Mouse (Mus musculus) ES-CJ7 (cell line): ENCODE results near the gene March9.
A peak's percentile ranks its signal among the peaks of the same experiment; 100 is the strongest.
"Not testable (repeated sequence)": the region's sequence is repeated elsewhere in the genome, so short reads cannot be mapped to it uniquely, and the experiment has no call there.

Experiments
- DNase-seq: peaks from one replicate; pipeline ENCODE4 v3.0.0; 2011; ENCODE audit warnings: low read depth, low spot score

The March9 gene

DNA sequence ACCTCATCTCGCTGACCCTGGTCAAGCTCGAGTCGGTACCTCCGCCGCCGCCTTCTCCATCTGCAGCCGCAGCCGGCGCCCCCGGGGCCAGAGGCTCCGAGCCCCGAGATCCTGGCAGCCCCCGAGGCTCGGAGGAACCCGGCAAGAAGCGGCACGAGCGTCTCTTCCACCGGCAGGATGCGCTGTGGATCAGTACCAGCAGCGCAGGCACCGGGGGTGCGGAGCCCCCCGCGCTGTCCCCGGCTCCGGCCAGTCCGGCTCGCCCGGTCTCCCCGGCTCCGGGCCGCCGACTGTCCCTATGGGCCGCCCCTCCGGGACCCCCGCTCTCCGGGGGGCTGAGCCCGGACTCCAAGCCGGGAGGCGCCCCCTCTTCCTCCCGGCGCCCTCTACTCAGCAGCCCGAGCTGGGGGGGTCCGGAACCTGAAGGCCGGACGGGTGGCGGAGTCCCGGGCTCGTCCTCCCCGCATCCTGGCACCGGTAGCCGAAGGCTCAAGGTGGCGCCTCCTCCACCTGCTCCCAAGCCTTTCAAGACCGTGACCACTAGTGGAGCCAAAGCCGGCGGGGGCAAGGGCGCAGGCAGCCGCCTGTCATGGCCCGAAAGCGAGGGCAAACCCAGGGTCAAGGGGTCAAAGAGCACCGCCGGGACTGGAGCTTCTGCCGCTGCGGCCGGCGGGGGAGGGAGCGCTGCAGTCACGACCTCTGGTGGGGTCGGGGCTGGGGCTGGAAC lies 19.8 kb upstream of the March9 start:
- no peak for DNase-seq

DNA sequence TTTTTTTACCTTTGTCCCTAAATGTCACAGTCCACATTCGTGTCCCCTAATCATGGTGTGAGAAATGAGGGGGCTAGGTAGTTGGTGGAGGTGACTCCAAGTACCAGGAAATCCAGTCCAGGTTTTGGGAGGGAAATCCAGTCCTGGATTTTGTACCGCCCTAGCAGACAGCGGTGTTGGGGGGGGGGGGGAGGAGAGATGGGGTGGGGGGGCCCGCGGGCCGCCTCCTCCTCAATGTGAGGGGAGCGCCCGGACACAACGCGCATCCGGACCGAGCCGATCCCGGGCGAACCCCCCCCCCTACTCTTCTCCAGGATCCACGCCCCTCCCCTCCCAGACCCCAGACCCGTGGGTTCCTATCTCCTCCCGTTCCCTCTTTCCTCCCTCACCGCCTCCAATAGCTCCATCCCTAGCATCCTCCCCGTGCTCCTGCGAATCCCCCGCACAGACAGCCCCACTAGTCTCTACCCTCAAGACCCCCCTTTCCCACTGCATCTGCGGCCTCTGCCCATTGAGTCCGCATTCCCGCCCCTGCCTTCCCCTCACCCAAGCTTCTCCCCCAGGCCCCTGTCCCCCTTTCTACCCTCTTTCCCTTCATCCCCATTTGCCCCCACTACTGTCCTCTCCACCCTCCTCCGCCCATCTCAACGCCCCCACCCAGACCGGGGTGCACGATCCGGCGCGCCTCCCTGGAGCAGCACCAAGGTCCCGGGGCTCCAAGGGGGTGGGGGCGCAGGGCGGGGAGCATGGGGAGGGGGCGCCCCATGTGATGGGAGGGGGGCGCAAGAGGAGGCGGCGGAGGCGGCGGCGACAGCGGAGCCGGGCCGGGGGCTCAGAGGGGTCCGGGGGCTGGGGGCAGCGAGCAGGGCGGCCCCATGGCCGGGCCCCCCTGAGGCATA lies 18.9 kb upstream of the March9 start:
- DNase-seq, result peak; percentile 56

DNA sequence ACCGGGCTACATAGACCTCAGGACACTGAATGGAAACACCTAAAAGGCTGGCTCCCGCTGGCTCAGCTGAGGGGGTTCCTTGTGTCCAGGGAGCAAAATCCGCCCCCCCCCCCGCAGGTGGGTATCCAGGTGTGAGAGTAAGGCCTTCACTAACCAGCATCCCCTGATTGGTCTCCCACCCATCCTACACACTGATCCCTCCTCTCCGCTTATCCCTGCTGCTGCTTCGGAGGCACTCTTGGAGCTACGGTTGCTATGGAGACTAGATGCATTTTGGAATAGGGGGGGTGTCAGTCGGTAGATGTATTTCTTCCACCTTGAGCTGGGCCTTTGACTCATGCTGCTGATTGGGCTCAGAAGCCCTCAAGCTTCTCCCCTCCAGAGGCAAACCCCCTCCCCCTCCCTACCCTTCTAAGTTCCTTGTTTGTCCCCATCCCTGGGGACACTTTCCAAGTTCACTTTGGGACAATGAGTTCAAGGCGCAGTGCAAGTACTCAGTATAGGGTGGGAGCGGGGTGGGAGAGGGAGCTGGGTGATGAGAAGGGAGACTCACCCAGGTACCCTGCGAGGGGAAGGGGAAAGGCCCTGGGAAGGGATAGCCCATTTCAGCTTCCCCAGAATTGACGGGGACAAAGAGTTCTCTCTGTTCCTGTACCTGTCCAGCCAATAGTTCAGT lies 18.2 kb upstream of the March9 start:
- DNase-seq, result peak; percentile 48

DNA sequence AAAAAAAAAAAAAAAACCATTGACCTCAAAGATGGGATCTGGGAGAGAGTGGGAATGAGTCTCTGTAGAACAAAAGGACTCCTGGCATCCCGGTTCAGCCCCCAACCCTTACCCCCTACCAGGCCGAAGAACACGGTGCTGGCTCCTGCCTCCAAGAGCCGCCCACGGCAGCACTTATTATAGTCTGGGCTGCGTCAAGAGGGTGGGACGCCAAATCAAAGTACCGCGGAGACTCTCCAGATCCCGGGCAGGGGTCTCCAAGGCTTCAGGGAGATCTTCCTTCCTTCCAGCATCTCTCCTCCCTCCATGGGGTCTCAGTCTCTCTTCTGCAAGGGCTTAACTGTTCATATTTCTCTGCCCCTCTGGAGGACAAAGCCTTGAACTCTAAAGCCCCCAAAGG lies 17.5 kb upstream of the March9 start:
- DNase-seq, result no peak

DNA sequence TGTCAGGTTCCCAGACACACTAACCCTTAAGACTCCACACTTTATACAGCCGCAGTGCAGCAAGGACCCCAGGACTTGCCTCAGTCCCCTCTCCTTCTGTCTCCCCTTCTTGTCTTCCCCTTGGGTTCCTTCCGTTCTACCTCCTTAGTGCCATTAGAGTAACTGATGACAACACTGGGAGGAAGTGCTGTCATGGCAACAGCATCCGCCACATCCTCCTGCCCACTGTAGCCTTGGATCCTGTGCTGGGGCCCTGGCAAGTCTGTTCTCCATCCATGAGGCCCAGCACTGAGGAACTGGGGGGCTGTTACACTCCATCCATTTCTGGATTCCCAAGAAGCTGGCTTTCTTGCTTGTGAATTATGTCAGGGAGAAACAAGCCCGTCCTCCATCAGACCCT lies 16.1 kb upstream of the March9 start:
- DNase-seq, result no peak

DNA sequence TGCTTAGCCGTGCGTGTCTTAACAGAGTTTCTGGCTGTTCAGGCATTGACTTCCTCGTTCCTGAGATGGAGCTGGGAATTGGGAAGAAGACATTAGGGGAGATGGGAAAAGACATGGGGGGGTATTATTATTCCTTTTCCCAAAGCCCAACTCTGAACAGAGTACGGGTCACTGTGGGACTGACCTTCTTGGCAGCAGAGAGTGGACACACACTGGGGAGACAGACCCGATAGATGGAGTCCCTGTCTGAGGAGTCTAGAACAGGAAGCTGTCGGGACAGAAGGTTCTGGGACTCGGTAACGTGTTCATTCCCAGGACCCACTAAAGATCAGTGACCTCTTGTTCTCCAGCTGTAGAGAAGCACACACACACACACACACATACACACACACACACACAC lies 15.7 kb upstream of the March9 start:
- DNase-seq, result no peak

DNA sequence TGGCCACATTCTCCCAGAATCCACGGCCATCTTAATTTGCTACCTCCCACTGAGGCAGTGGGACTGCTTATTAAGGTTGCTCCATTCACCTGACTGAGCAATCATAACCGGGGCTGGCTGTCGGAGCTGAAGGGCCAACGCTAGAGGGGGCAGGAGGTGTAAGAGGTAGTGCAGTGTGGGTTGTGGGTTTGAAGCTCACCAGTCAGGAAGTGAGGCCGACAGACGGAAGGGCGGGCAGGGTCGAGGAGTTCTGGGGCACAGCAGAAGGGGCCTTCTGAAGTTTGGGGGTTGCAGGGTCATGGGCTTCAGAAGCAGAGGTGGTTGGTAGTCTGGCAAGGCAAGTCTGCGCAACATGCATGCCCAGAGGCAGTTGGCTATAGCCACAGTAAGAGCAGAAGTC lies 15.1 kb upstream of the March9 start, which contains the start of gene Agap2:
Gene Agap2 (plus strand): TSS at position 205 of the 400 bp plus-strand sequence.
- DNase-seq, result peak; percentile 52

DNA sequence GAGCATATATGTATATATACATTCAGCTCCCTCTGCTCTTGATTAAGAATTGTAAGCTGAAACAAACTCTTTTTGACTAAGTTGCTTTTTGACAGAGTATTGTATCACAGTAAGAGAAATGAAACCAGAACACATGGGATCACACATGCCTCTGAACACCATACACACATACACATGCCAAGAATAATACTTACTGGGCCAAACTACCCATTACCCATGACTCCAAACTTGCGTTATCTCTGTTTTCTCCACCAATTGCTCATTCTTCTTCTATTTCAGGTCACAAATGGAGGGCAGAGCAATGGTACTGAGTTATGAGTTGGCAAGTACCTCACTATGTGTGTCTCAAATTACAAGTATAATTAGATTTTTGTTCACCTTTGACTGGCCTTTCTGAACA lies 14.0 kb upstream of the March9 start:
- no peak for DNase-seq

DNA sequence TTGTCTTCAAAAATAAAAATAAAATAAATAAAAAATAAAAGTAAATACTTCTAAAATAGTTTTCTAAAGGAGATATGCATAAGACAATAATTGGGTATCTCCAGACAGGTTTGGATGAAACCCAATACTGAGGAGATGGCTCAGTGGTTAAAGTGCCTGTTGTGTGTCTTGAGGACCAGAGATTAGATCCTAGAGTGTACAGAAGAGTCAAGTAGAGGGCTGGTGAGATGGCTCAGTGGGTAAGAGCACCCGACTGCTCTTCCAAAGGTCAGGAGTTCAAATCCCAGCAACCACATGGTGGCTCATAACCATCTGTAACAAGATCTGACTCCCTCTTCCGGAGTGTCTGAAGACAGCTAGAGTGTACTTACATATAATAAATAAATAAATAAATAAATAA lies 13.0 kb upstream of the March9 start:
- not testable (repeated sequence) for DNase-seq

DNA sequence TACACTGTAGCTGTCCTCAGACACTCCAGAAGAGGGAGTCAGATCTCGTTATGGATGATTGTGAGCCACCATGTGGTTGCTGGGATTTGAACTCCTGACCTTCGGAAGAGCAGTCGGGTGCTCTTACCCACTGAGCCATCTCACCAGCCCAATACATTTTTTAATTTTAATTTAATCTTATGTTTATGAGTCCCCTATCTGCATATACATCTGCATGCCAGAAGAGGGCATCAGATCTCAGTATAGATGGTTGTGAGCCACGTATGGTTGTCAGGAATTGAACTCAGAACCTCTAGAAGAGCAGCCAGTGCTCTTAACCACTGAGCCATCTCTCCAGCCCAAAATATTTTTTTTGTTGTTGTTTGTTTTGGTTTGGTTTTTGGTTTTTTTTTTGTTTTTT lies 12.3 kb upstream of the March9 start:
- not testable (repeated sequence) for DNase-seq

DNA sequence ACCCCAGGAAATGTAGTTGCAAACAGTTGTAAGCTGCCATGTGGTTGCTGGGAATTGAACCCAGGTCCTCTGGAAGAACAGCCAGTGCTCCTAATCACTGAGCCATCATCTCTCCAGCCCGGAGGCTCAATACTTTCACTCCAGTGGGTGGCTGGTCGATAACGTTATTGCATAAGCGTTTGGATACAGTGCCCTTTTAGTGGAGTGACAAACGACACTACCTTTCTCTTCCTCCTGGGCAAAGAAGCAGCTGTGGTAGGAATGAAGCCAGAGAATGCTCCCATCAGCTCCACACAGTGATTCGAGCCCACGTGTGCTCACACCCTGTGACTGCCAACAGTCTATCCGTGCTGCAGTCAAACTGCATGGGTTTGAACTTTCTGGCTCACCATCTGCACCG lies 11.2 kb upstream of the March9 start:
- no peak for DNase-seq

DNA sequence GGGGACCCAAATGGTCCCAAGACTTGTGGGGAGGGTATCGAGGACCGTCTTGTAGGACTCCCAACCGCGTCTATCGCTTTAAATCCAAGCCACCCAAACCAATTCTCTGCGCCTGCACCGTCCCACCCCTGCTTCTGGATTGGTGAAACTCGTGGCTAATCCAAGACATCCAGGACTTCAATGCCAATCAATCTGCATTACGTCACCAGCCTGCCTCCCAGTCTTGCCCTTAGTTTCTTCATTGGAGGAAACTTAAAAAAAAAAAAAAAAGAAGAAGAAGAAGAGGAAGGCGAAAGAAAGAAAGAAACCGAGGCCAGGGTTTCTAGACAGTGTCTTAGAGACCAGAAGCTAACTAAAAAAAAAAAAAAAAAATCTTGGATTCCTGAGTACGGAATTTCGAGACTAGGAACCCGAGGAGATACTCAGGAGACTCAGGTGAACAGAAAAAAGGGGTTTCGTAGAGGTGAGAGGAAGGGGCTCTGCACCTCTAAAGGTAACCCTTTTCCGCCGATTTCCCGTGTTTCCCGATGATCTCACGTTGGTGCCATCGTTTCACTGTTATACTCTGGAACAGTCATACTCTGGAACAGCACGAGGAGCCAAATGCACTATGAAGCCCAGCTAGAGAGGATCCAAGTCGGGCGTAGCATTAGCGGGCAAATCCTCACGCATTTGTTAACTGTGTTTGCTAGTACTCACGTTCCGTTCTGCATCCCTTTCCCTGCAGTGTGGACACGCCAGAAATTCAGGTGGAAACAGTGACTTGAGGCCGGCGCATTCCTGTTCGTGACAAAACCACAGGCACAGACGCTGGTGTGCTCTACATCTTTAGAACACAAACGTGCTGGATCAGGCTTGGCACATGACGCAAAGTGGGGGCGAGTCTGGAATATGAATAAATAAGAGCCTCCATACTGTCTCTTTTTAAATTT lies 10.5 kb upstream of the March9 start, which contains the start of gene Tspan31:
Gene Tspan31 (minus strand): TSS at position 75 of the 932 bp plus-strand sequence.
- peak; percentile 98 for DNase-seq

DNA sequence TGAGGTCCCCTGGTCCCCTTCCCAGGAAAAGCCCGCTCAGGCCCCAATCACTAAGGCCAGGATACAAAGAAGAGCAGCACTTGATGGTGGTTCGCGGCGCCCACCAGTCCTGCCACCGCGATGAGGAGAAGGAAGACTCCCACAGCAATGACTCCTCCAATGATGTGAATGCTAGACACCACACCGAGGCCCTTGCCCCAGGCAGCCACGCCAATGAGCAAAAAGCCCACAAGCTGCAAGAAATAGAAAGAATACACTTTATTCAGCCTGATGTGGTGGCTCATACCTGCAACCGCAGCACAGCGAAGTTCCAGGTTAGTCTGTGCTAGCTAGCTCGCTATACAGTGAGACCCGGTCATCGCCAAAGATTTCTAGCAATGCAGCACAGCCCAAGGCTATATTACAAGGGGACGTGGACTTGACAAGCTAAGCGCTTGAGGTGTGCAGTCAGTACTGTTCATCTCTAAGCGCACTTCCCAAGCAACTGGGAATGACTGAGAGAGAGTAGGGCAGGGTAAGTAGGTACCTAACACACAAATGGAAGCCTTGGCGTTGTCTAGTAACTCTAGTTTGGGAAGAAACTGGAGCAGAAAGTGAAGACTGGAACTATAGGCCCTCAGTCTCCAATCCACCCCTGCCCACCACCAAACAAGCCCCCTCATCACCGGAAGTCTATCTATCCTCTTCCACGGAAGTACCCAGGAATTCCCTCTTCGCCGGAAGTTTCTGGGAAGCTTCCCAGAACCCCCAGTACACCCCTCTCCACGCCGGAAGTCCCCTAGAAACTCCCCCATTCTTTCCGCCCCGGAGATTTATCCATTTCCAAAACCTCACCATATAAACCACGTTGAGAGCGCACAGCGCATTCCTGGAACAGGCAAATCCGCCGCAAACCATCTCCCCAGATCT lies 9.6 kb upstream of the March9 start:
- DNase-seq, result peak; percentile 75

DNA sequence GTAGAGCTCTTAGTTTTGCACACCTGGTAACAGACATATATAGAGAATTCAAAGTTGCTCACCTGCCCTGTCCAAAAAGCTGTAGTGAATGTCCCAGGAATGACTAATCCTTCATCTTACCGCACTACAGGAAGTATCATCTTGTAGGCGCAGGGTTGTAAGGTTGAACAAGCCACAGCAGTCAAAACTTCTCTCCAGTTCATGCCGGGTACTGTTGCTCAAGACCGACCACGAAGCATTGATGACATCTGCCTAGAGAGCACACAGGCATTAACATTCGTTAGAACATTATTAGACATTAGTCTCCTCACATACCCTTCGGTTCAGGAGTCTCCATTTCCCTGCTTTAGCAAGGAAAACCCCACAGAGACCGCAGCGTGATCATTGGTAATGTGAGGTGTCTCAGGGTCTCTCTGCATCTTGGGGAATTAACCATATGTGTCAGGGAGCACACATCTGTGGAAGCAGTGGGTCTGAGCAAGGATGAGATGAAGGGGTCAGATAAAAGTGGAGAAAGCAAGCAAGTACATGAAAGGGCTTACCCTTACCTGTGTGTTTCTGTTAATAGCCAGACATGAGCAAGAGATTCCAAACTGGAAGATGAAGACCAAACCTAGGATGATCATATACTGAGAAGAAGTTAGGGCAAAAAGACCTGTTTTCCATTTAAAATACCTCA lies 8.5 kb upstream of the March9 start:
- no peak for DNase-seq

DNA sequence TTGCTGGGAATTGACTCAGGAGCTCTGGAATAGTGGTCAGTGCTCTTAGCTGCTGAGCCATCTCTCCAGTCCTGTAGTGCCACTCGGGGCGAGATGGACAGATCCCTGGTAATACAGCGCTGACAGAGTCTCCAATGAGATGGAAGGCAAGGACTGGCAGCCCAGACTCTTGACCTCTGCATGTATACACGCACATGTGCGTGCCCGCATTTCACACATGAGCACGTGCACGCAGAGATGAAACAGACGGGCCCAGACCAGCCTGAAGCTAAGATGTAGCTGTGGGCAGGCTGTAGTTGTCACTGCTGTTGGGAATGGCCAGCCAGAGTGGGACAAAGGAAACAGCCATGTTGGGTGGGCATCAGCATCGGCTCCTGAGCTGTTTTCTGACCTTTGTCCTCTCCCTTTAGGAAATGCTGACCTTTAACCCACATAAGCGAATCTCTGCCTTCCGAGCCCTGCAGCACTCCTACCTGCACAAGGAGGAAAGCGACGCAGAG lies 6.6 kb upstream of the March9 start:
- no peak for DNase-seq

DNA sequence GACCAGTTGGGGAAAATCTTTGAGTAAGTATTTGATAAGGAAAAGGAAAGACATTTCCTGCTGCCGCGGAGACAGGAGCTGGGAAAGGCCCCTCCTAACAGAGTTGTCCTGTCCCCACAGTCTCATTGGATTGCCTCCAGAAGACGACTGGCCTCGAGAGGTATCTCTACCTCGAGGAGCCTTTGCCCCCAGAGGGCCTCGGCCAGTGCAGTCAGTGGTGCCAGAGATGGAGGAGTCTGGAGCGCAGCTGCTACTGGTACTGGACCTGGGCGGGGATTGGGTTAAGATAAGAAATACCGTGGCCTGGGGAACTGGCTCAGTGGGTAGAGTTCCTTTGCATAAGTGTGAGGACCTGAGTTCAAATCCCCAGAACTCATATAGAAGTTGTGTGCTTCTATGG lies 6.0 kb upstream of the March9 start:
- no peak for DNase-seq

DNA sequence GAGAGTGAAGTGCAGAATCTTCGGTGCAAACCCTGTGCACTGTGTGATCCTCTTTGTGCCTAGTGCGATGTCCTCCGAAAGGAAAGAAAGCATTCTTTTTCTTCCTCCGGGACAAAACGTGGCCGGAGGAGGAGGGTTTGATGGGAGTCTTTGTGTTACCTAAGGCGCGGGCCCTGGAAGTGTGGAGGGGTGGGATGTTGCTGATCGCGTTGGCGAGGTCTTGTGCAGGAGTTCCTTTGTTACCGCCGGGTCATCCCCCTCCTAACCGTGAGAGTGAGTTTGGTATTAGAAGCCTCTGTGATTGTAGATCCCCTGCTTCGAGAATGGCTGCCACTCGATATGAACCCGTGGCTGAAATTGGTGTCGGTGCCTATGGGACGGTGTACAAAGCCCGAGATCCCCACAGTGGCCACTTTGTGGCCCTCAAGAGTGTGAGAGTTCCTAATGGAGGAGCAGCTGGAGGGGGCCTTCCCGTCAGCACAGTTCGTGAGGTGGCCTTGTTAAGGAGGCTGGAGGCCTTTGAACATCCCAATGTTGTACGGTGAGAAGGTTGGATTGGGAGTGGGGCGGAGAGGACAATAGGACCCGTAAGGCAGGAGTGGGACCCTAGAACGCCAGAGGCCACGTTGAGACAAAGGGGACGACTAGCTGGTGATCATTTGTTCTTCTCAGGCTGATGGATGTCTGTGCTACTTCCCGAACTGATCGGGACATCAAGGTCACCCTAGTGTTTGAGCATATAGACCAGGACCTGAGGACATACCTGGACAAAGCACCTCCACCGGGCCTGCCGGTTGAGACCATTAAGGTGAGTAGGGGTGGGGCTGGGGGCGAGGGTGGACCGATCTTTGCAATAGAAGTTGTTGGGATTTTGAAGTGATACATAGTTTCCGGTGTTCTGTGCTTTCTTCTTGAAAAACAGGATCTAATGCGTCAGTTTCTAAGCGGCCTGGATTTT lies 4.2 kb upstream of the March9 start:
- no peak for DNase-seq

DNA sequence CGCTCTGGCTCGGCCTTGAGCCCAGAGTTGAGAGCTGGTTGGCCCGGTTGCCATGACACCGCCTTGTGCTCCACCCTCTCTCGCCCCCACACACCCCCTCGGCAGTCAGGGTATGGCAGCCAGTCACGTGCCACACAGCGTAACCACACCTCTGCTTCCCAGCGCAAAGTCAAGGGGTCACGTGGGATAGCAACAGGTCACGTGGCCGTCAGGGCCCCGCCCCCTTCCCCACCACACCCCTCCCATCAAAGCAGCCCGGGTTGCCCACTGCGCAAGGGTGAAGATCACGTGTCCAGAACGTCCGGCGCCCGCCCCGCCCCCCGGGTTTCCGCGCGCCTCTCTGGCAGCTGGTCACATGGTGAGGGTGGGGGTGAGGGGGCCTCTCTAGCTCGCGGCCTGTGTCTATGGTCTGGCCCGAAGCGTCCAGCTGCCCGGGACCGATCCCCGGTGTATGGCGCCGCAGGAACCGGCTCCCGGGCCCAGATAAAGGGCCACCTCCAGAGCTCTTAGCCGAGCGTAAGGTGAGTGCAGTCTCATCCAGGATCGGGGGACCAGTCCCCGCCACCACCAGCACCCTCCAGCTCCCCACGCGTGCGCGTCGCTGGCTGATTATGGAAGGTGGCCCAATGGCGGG lies 3.4 kb upstream of the March9 start, which contains the start of gene Cdk4:
Gene Cdk4 (plus strand): TSS at position 296 of the 634 bp plus-strand sequence.
- DNase-seq, result peak; percentile 100
